Mouse (Mus musculus) erythroblast, embryonic 14.5 days (primary cell): ENCODE measurements around the gene Gm5460.

Experiments used
- GATA1 ChIP-seq: IDR thresholded peaks from 2 replicates; pipeline ENCODE4 v1.6.1; 2012; ENCODE audit warnings: low read length, inconsistent platforms, mixed read lengths
- TAL1 ChIP-seq: IDR thresholded peaks from 3 replicates; pipeline ENCODE4 v1.6.1; 2012; ENCODE audit warnings: low read length, inconsistent platforms, mixed read lengths

GRCm38 (mm10) chr14:33972679-33973078 is 43.9 kb upstream of the Gm5460 start:
- TF ChIP-seq GATA1 (no peak), TAL1 (no peak)
